Mouse (Mus musculus) C2C12 (cell line): ENCODE results near the gene Ticam1.

Experiments used
- CEBPB ChIP-seq: IDR thresholded peaks from one replicate; pipeline ENCODE4 v1.6.1; 2011; ENCODE audit warnings: low read depth, mild to moderate bottlenecking, control low read depth, moderate library complexity
- CTCF ChIP-seq: IDR thresholded peaks from one replicate; pipeline ENCODE4 v1.5.1; 2011; ENCODE audit not compliant: control insufficient read depth, insufficient read depth, insufficient read length
- FOSL1 ChIP-seq: IDR thresholded peaks from one replicate; pipeline ENCODE4 v1.8.0; 2011; ENCODE audit warnings: mild to moderate bottlenecking, low read length; ENCODE audit not compliant: poor library complexity, insufficient read depth, severe bottlenecking
- MAX ChIP-seq: IDR thresholded peaks from one replicate; pipeline ENCODE4 v1.6.1; 2011; ENCODE audit warnings: mild to moderate bottlenecking, control low read depth
- MYOD1 ChIP-seq: IDR thresholded peaks from one replicate; pipeline ENCODE4 v1.6.1; 2011; ENCODE audit warnings: low read depth; ENCODE audit not compliant: control insufficient read depth, insufficient read length
- MYOG ChIP-seq: IDR thresholded peaks from one replicate; pipeline ENCODE4 v1.6.1; 2011; ENCODE audit not compliant: control insufficient read depth, insufficient read length; ENCODE audit errors: extremely low read depth
- USF1 ChIP-seq: IDR thresholded peaks from one replicate; pipeline ENCODE4 v1.6.1; 2011; ENCODE audit warnings: low read depth, mild to moderate bottlenecking, control low read depth, moderate library complexity

- TF ChIP-seq CTCF (no peak), MAX (no peak), USF1 (no peak), CEBPB (no peak), MYOD1 (no peak), MYOG (no peak), FOSL1 (no peak)
Measured at GRCm38 (mm10) chr17:56324419-56324818, 47.8 kb upstream of the Ticam1 start.
